Mouse (Mus musculus) forebrain, postnatal 0 days (tissue): ENCODE measurements around the gene Nr1h2. TPM values are rescaled to one million over a fixed set of nuclear protein-coding genes. Genes with fewer than 3 reads are reported as not detected.
A peak's percentile ranks its signal among the peaks of the same experiment; 100 is the strongest.

Experiments
- ATAC-seq: fragments of 200-750 bp; cut with Nextera tagmentation; 2 replicates; pipeline ENCODE4 v1.8.0; 2017; ENCODE audit warnings: mild to moderate bottlenecking, moderate library complexity
- DNase-seq: peaks from one replicate; pipeline ENCODE4 v3.0.0-alpha.2; 2015
- H3K27ac ChIP-seq: fragments of 300-500 bp; sonication (generic); 2 replicates; pipeline ENCODE4 v1.5.1; 2014; ENCODE audit warnings: low read depth, mild to moderate bottlenecking, antibody characterized with exemption, low read length, moderate library complexity, mixed read lengths
- H3K27me3 ChIP-seq: fragments of 300-500 bp; sonication (generic); 2 replicates; pipeline ENCODE4 v1.6.1; 2014; ENCODE audit warnings: mild to moderate bottlenecking, low read length, mixed read lengths; ENCODE audit not compliant: insufficient read depth
- H3K36me3 ChIP-seq: fragments of 300-500 bp; sonication (generic); 2 replicates; pipeline ENCODE4 v1.6.1; 2014; ENCODE audit warnings: mild to moderate bottlenecking, moderate library complexity; ENCODE audit not compliant: insufficient read depth
- H3K4me1 ChIP-seq: fragments of 300-500 bp; sonication (generic); 2 replicates; pipeline ENCODE4 v1.6.1; 2014; ENCODE audit warnings: antibody characterized with exemption; ENCODE audit not compliant: insufficient read depth
- H3K4me2 ChIP-seq: fragments of 300-500 bp; sonication (generic); 2 replicates; pipeline ENCODE4 v1.6.1; 2014; ENCODE audit warnings: low read depth, mild to moderate bottlenecking, moderate library complexity
- H3K4me3 ChIP-seq: fragments of 300-500 bp; sonication (generic); 2 replicates; pipeline ENCODE4 v1.5.1; 2014; ENCODE audit warnings: low read depth, low read length, mixed read lengths
- H3K9ac ChIP-seq: fragments of 300-500 bp; sonication (generic); 2 replicates; pipeline ENCODE4 v1.6.1; 2014; ENCODE audit warnings: mild to moderate bottlenecking
- H3K9me3 ChIP-seq: fragments of 300-500 bp; sonication (generic); 2 replicates; pipeline ENCODE4 v1.6.1; 2016; ENCODE audit warnings: low read length
- CTCF ChIP-seq: sonication (generic); IDR thresholded peaks from 2 replicates; pipeline ENCODE4 v1.5.1; 2016; ENCODE audit warnings: antibody characterized with exemption, control low read depth, low read depth
- WGBS: fragments of 180-500 bp; shearing (Covaris S2); extraction: QIAGEN DNeasy Blood & Tissue Kit; methylation state at CpG from one replicate; pipeline ENCODE4 v1.1.7; 2014; 5-methylcytosine and 5-hydroxymethylcytosine counted together
- polyA plus RNA-seq: library from polyadenylated mRNA; unstranded; fragments of >200 nt; fragmentation: Nextera tagmentation; extraction: Ambion mirVana; gene quantifications from 2 replicates; pipeline ENCODE4 v1.2.1, GENCODE M21; 2015
- total RNA-seq: library from RNA; depleted of rRNA; stranded (reverse); fragments of >200 nt; gene quantifications from 2 replicates; pipeline ENCODE4 v1.2.3, GENCODE M21; 2014

The Nr1h2 gene
- total and polyA plus RNA-seq, 2 experiments from 2014 or later, result 44.1 to 51.1 TPM

- no peaks in the 10 kb centered on the region for H3K4me1 ChIP-seq
- no peak for TF ChIP-seq CTCF
- ATAC-seq (no peak), DNase-seq (no peak)
- H3K9ac ChIP-seq, result no peak overlapping the region
- no peaks in the 10 kb centered on the region for H3K36me3 ChIP-seq
- WGBS, result 83% methylated on average over 6 of the region's 6 CpGs
- H3K27ac ChIP-seq, result no peak overlapping the region
- no peak overlapping the region for H3K4me3 ChIP-seq
- H3K4me2 ChIP-seq, result no peak overlapping the region
- no peaks in the 10 kb centered on the region for H3K9me3 ChIP-seq
- H3K27me3 ChIP-seq, result no peaks in the 10 kb centered on the region
These were observed 11.7 kb upstream of the Nr1h2 start for GRCm38 (mm10) chr7:44565414-44565813.

GRCm38 (mm10) chr7:44564486-44564885 is 10.7 kb upstream of the Nr1h2 start:
- H3K27me3 ChIP-seq, result no peaks in the 10 kb centered on the region
- H3K4me2 ChIP-seq, result no peak overlapping the region
- no peaks in the 10 kb centered on the region for H3K36me3 ChIP-seq
- no peak overlapping the region for H3K27ac ChIP-seq
- TF ChIP-seq CTCF, result no peak
- H3K9ac ChIP-seq, result no peak overlapping the region
- ATAC-seq (no peak), DNase-seq (no peak)
- no peak overlapping the region for H3K4me3 ChIP-seq
- no peaks in the 10 kb centered on the region for H3K4me1 ChIP-seq
- 83% methylated on average over 10 of the region's 10 CpGs for WGBS
- H3K9me3 ChIP-seq, result no peaks in the 10 kb centered on the region

- Histone ChIP-seq H3K4me3 (no peak overlapping the region), H3K4me1 (no peaks in the 10 kb centered on the region), H3K4me2 (no peak overlapping the region), H3K27ac (no peak overlapping the region), H3K36me3 (no peaks in the 10 kb centered on the region), H3K9me3 (no peaks in the 10 kb centered on the region), H3K27me3 (no peaks in the 10 kb centered on the region), H3K9ac (no peak overlapping the region)
- TF ChIP-seq CTCF, result no peak
- WGBS, result 50% methylated on average over 8 of the region's 8 CpGs
- ATAC-seq (no peak), DNase-seq (no peak)
These were observed 9.5 kb upstream of the Nr1h2 start for GRCm38 (mm10) chr7:44563284-44563683.

GRCm38 (mm10) chr7:44560435-44561400 is 7.0 kb upstream of the Nr1h2 start:
- H3K27ac ChIP-seq, result no peak overlapping the region
- no peak overlapping the region for H3K4me3 ChIP-seq
- ATAC-seq, result peak; percentile 81
- DNase-seq, result peak; percentile 88
- WGBS, result 57% methylated on average over 18 of the region's 18 CpGs
- no peaks in the 10 kb centered on the region for H3K36me3 ChIP-seq
- H3K27me3 ChIP-seq, result no peaks in the 10 kb centered on the region; the same call in 1 of the 2 replicates
- no peaks in the 10 kb centered on the region for H3K9me3 ChIP-seq
- no peak overlapping the region for H3K9ac ChIP-seq
- no peak overlapping the region for H3K4me2 ChIP-seq
- H3K4me1 ChIP-seq, result no peaks in the 10 kb centered on the region
- TF ChIP-seq CTCF, result peak; percentile 83

GRCm38 (mm10) chr7:44557629-44558028 is 3.9 kb upstream of the Nr1h2 start:
- ATAC-seq (no peak), DNase-seq (no peak)
- Histone ChIP-seq H3K9ac (no peak overlapping the region), H3K27ac (no peak overlapping the region), H3K36me3 (no peaks in the 10 kb centered on the region), H3K27me3 (no peaks in the 10 kb centered on the region; the same call in 1 of the 2 replicates), H3K4me1 (no peaks in the 10 kb centered on the region), H3K4me2 (no peak overlapping the region), H3K9me3 (no peaks in the 10 kb centered on the region), H3K4me3 (no peak overlapping the region)
- no peak for TF ChIP-seq CTCF
- 67% methylated on average over 2 of the region's 2 CpGs for WGBS

- peak overlapping the region; percentile 78 for H3K4me2 ChIP-seq
- peak; percentile 65 for ATAC-seq
- peak overlapping the region; percentile 64 for H3K4me3 ChIP-seq
- H3K9me3 ChIP-seq, result no peaks in the 10 kb centered on the region
- 2% methylated on average over 32 of the region's 32 CpGs for WGBS
- peak overlapping the region; percentile 80 for H3K27ac ChIP-seq
- DNase-seq, result peak; percentile 83
- H3K27me3 ChIP-seq, result no peaks in the 10 kb centered on the region; the same call in 1 of the 2 replicates
- H3K9ac ChIP-seq, result peak overlapping the region; percentile 18; the same call in 1 of the 2 replicates
- peaks cover 2% of the 10 kb centered on the region; the same call in 1 of the 2 replicates for H3K4me1 ChIP-seq
- TF ChIP-seq CTCF, result no peak
- H3K36me3 ChIP-seq, result peaks cover 26% of the 10 kb centered on the region
These were observed 471 bp downstream of the Nr1h2 start for GRCm38 (mm10) chr7:44553196-44553764.
